Mouse (Mus musculus) kidney, embryonic 14.5 days (tissue): ENCODE measurements at regions not wholly inside any gene's neighbourhood (a gene's known extent, or its start where the extent isn't known, plus 50 kb on each side); places are given as distances from the start of the nearest gene placed in this dataset.

ENCODE experiments used
- ATAC-seq: fragments of 200-750 bp; cut with Nextera tagmentation; 2 replicates; pipeline ENCODE4 v1.8.0; 2017; ENCODE audit warnings: moderate number of reproducible peaks, mild to moderate bottlenecking, moderate TSS enrichment, moderate library complexity; ENCODE audit not compliant: low FRiP score, low TSS enrichment
- H3K27ac ChIP-seq: fragments of 300-500 bp; sonication (generic); 2 replicates; pipeline ENCODE4 v1.5.1; 2014; ENCODE audit warnings: low read depth, mild to moderate bottlenecking, low read length, moderate library complexity, mixed read lengths
- H3K27me3 ChIP-seq: fragments of 300-500 bp; sonication (generic); 2 replicates; pipeline ENCODE4 v1.6.1; 2014; ENCODE audit warnings: mild to moderate bottlenecking, low read length; ENCODE audit not compliant: control insufficient read depth, insufficient read depth
- H3K36me3 ChIP-seq: fragments of 300-500 bp; sonication (generic); 2 replicates; pipeline ENCODE4 v1.6.1; 2014; ENCODE audit warnings: low read length, mixed read lengths; ENCODE audit not compliant: control insufficient read depth, insufficient read depth
- H3K4me1 ChIP-seq: fragments of 300-500 bp; sonication (generic); 2 replicates; pipeline ENCODE4 v1.6.1; 2014; ENCODE audit warnings: low read length, mixed read lengths; ENCODE audit not compliant: control insufficient read depth, insufficient read depth
- H3K4me2 ChIP-seq: fragments of 300-500 bp; sonication (generic); replicated peaks from 2 replicates; pipeline ENCODE4 v1.6.1; 2014; ENCODE audit warnings: low read depth, mild to moderate bottlenecking, low read length
- H3K4me3 ChIP-seq: fragments of 300-500 bp; sonication (generic); 2 replicates; pipeline ENCODE4 v1.5.1; 2014; ENCODE audit warnings: mild to moderate bottlenecking, low read length
- H3K9ac ChIP-seq: fragments of 300-500 bp; sonication (generic); 2 replicates; pipeline ENCODE4 v1.6.1; 2014; ENCODE audit warnings: low read depth, mild to moderate bottlenecking, low read length, moderate library complexity
- H3K9me3 ChIP-seq: fragments of 300-500 bp; sonication (generic); 2 replicates; pipeline ENCODE4 v1.6.1; 2016; ENCODE audit warnings: low read length; ENCODE audit not compliant: control insufficient read depth
- WGBS: fragments of 180-500 bp; shearing (Covaris S2); extraction: QIAGEN DNeasy Blood & Tissue Kit; methylation state at CpG from one replicate; pipeline ENCODE4 v1.1.7; 2014; 5-methylcytosine and 5-hydroxymethylcytosine counted together

DNA sequence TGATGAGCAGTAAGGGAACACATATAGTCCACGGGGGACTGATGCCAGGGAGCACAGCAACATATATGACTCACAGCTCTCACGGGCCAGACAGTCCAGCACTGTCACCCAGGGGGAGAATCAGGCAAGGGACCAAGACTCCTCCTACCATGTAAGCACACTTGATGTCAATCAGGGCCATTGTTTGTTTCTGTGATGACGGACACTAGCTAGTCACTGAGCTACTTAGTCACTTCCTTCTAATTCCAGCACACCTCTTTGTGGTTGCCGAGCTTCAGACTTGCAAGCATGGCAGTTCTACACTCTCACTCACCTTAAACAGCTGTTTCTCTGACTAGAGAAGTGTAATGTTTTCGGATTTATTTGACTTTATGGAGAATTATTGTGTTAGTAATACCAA is 109.9 kb upstream of the Rasa1 start:
- H3K36me3 ChIP-seq = no peaks in the 10 kb centered on the region
- no peak overlapping the region for H3K4me2 ChIP-seq
- H3K4me1 ChIP-seq = no peaks in the 10 kb centered on the region
- 78% methylated on average over 5 of the region's 5 CpGs for WGBS
- no peaks in the 10 kb centered on the region for H3K27me3 ChIP-seq
- no peak overlapping the region for H3K9ac ChIP-seq
- H3K27ac ChIP-seq = no peak overlapping the region
- ATAC-seq = no peak
- no peaks in the 10 kb centered on the region for H3K9me3 ChIP-seq
- H3K4me3 ChIP-seq = no peak overlapping the region

- Histone ChIP-seq H3K27ac (no peak overlapping the region), H3K4me3 (no peak overlapping the region), H3K36me3 (no peaks in the 10 kb centered on the region), H3K9me3 (no peaks in the 10 kb centered on the region), H3K27me3 (no peaks in the 10 kb centered on the region), H3K4me2 (no peak overlapping the region), H3K9ac (no peak overlapping the region), H3K4me1 (no peaks in the 10 kb centered on the region)
- WGBS = 75% methylated on average over 3 of the region's 3 CpGs
- ATAC-seq = no peak
Measured at GRCm38 (mm10) chr13:85376338-85376998, 87.5 kb upstream of the Rasa1 start.

- Histone ChIP-seq H3K4me2 (no peak overlapping the region), H3K4me3 (no peak overlapping the region), H3K27ac (no peak overlapping the region), H3K4me1 (no peaks in the 10 kb centered on the region), H3K9ac (no peak overlapping the region), H3K27me3 (no peaks in the 10 kb centered on the region), H3K36me3 (no peaks in the 10 kb centered on the region), H3K9me3 (no peaks in the 10 kb centered on the region)
- ATAC-seq = no peak
- 74% methylated on average over 2 of the region's 2 CpGs for WGBS
Measured at GRCm38 (mm10) chr13:85359621-85360020, 70.7 kb upstream of the Rasa1 start.

DNA sequence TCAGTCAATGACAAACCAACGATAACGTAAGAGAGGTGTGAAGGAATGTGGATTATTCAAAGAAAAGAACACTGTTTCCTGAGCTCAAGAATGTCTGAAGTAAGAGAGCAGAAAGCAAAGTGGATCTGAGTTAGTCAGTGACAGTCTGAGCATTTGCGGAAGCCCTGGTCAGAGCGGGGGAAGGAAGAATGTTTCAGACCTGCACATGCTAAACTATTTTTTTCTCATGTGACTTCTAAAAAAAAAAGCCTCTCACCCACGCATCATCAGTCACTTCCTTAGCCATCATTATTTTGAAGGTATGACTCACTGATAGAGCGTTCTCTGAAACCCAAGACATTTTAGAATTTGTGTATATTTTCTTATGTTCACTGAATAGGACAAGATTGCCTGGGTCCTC is 70.2 kb upstream of the Rasa1 start:
- H3K4me1 ChIP-seq = no peaks in the 10 kb centered on the region
- H3K36me3 ChIP-seq = no peaks in the 10 kb centered on the region
- no peak overlapping the region for H3K9ac ChIP-seq
- H3K9me3 ChIP-seq = no peaks in the 10 kb centered on the region
- H3K27ac ChIP-seq = no peak overlapping the region
- WGBS = 83% methylated on average over 6 of the region's 6 CpGs
- no peak for ATAC-seq
- H3K27me3 ChIP-seq = no peaks in the 10 kb centered on the region
- no peak overlapping the region for H3K4me3 ChIP-seq
- no peak overlapping the region for H3K4me2 ChIP-seq

- Histone ChIP-seq H3K27me3 (no peaks in the 10 kb centered on the region), H3K9me3 (no peaks in the 10 kb centered on the region), H3K36me3 (no peaks in the 10 kb centered on the region), H3K9ac (no peak overlapping the region), H3K4me1 (no peaks in the 10 kb centered on the region), H3K4me2 (no peak overlapping the region), H3K27ac (no peak overlapping the region), H3K4me3 (no peak overlapping the region)
- ATAC-seq = no peak
- 76% methylated on average over 3 of the region's 3 CpGs for WGBS
Measured at GRCm38 (mm10) chr13:85352061-85352460, 63.1 kb upstream of the Rasa1 start.
